Mouse (Mus musculus) G1E (cell line): ENCODE measurements at regions not wholly inside any gene's neighbourhood (a gene's known extent, or its start where the extent isn't known, plus 50 kb on each side); places are given as distances from the start of the nearest gene placed in this dataset.

ENCODE experiments used
- CTCF ChIP-seq: IDR thresholded peaks from 2 replicates; pipeline ENCODE4 v1.5.1; 2012; ENCODE audit warnings: low read depth, low read length, inconsistent platforms, mixed read lengths
- GATA1 ChIP-seq: IDR thresholded peaks from 2 replicates; pipeline ENCODE4 v1.6.1; 2012; ENCODE audit warnings: borderline replicate concordance, low read length, inconsistent platforms, mixed read lengths
- GATA2 ChIP-seq: IDR thresholded peaks from 2 replicates; pipeline ENCODE4 v1.6.1; 2012; ENCODE audit warnings: low read depth, low read length, inconsistent platforms, borderline replicate concordance
- TAL1 ChIP-seq: conservative IDR thresholded peaks from 2 replicates; pipeline ENCODE4 v1.6.1; 2012; ENCODE audit warnings: low read depth, low read length, inconsistent platforms, mixed read lengths

- TF ChIP-seq CTCF (no peak), GATA2 (no peak), GATA1 (no peak), TAL1 (no peak)
These were observed 168.6 kb upstream of the Far2 start for GRCm38 (mm10) chr6:147878485-147878884.
